Mouse (Mus musculus): ENCODE results near the gene Sept12. TPM values are rescaled to one million over a fixed set of nuclear protein-coding genes. Genes with fewer than 3 reads are reported as not detected.
A peak's percentile ranks its signal among the peaks of the same experiment; 100 is the strongest.

The Sept12 gene
- polyA plus RNA-seq (2012): not detected in 2 replicates

DNA sequence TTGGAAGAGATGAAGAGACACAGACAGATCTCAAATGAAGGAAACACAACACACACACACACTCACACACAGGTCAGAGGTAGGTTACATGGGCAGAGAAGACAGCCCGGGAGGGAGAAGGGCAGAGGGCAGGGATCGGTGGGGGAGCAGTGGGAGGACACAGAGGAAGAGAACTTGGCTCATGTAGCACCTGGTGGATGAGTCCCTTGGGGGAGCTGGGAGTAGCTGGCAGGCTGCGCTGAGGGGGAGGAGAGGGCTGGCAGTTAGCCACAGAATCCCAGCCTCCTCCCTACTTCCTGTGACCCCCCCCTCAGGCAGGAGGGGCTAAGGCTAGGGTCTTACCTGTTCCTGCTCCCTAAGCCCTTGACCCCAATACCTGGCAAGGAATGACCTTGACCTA lies at the start of gene Sept12:
TSS of gene Sept12 (minus strand) at position 300 of the 400 bp plus-strand sequence.
- no peaks in the 10 kb centered on the region for H3K4me1 ChIP-seq (ENCODE audit: control insufficient read depth)
- peaks cover 7% of the 10 kb centered on the region; the same call in 1 of the 2 replicates for H3K27me3 ChIP-seq (ENCODE audit: control insufficient read depth)
- no peaks in the 10 kb centered on the region for H3K9me3 ChIP-seq (ENCODE audit: control insufficient read depth, low read length)
- no peak within 1 kb of the TSS for H3K4me3 ChIP-seq (replicated peaks)
- TF ChIP-seq GATA1 (IDR thresholded peaks at IDR 0.05; ENCODE audit: low read length) (no peak), TAL1 (IDR thresholded peaks at IDR 0.05; ENCODE audit: low read length) (no peak)
- H3K36me3 ChIP-seq (ENCODE audit: control insufficient read depth): no peaks in the 10 kb centered on the region

- peaks cover 77% of the 10 kb centered on the region for H3K36me3 ChIP-seq (ENCODE audit: control insufficient read depth)
- TF ChIP-seq TAL1 (IDR thresholded peaks at IDR 0.05; ENCODE audit: low read length) (no peak), GATA1 (IDR thresholded peaks at IDR 0.05; ENCODE audit: low read length) (no peak)
- no peaks in the 10 kb centered on the region for H3K27me3 ChIP-seq (ENCODE audit: control insufficient read depth)
These were observed 47.7 kb upstream of the Sept12 start for GRCm38 (mm10) chr16:5045322-5045721.

GRCm38 (mm10) chr16:5036649-5037234 lies 39.1 kb upstream of the Sept12 start:
- no peak for TF ChIP-seq TAL1 (IDR thresholded peaks at IDR 0.05; ENCODE audit: low read length)
- H3K4me1 ChIP-seq (ENCODE audit: control insufficient read depth): no peaks in the 10 kb centered on the region
- peaks cover 98% of the 10 kb centered on the region for H3K36me3 ChIP-seq (ENCODE audit: control insufficient read depth)
- H3K27me3 ChIP-seq (ENCODE audit: control insufficient read depth): no peaks in the 10 kb centered on the region
- no peak overlapping the region for H3K4me3 ChIP-seq (replicated peaks)
- no peaks in the 10 kb centered on the region for H3K9me3 ChIP-seq (ENCODE audit: control insufficient read depth, low read length)

More at GRCm38 (mm10) chr16:5045322-5045721, 47.7 kb upstream of the Sept12 start:
- no peak overlapping the region for H3K4me3 ChIP-seq (replicated peaks)
- peaks cover 18% of the 10 kb centered on the region for H3K4me1 ChIP-seq (ENCODE audit: control insufficient read depth)
- H3K9me3 ChIP-seq (ENCODE audit: control insufficient read depth, low read length): no peaks in the 10 kb centered on the region

GRCm38 (mm10) chr16:5035591-5035990 lies 37.9 kb upstream of the Sept12 start:
- H3K36me3 ChIP-seq (ENCODE audit: control insufficient read depth): peaks cover 98% of the 10 kb centered on the region

GRCm38 (mm10) chr16:5029847-5030246 lies 32.2 kb upstream of the Sept12 start:
- TF ChIP-seq TAL1 (IDR thresholded peaks at IDR 0.05; ENCODE audit: low read length) (no peak), GATA1 (IDR thresholded peaks at IDR 0.05; ENCODE audit: low read length) (no peak)
- no peaks in the 10 kb centered on the region for H3K9me3 ChIP-seq (ENCODE audit: control insufficient read depth, low read length)
- H3K4me3 ChIP-seq (replicated peaks): no peak overlapping the region
- peaks cover 99% of the 10 kb centered on the region for H3K36me3 ChIP-seq (ENCODE audit: control insufficient read depth)
- H3K27me3 ChIP-seq (ENCODE audit: control insufficient read depth): no peaks in the 10 kb centered on the region
- H3K4me1 ChIP-seq (ENCODE audit: control insufficient read depth): no peaks in the 10 kb centered on the region

More at GRCm38 (mm10) chr16:5035591-5035990, 37.9 kb upstream of the Sept12 start:
- Histone ChIP-seq H3K27me3 (ENCODE audit: control insufficient read depth) (no peaks in the 10 kb centered on the region), H3K4me3 (replicated peaks) (no peak overlapping the region), H3K9me3 (ENCODE audit: control insufficient read depth, low read length) (no peaks in the 10 kb centered on the region), H3K4me1 (ENCODE audit: control insufficient read depth) (no peaks in the 10 kb centered on the region)
- no peak for TF ChIP-seq TAL1 (IDR thresholded peaks at IDR 0.05; ENCODE audit: low read length)
- TF ChIP-seq GATA1 (IDR thresholded peaks at IDR 0.05; ENCODE audit: low read length): no peak

- H3K36me3 ChIP-seq (ENCODE audit: control insufficient read depth): peaks cover 99% of the 10 kb centered on the region
- no peaks in the 10 kb centered on the region for H3K4me1 ChIP-seq (ENCODE audit: control insufficient read depth)
- TF ChIP-seq TAL1 (IDR thresholded peaks at IDR 0.05; ENCODE audit: low read length) (no peak), GATA1 (IDR thresholded peaks at IDR 0.05; ENCODE audit: low read length) (no peak)
- H3K27me3 ChIP-seq (ENCODE audit: control insufficient read depth): no peaks in the 10 kb centered on the region
- H3K9me3 ChIP-seq (ENCODE audit: control insufficient read depth, low read length): no peaks in the 10 kb centered on the region
- no peak overlapping the region for H3K4me3 ChIP-seq (replicated peaks)
These were observed 26.4 kb upstream of the Sept12 start for GRCm38 (mm10) chr16:5024021-5024420.

GRCm38 (mm10) chr16:5014578-5014977 lies 16.9 kb upstream of the Sept12 start:
- no peak overlapping the region for H3K4me3 ChIP-seq (replicated peaks)
- peaks cover 60% of the 10 kb centered on the region for H3K36me3 ChIP-seq (ENCODE audit: control insufficient read depth)
- H3K9me3 ChIP-seq (ENCODE audit: control insufficient read depth, low read length): no peaks in the 10 kb centered on the region
- H3K4me1 ChIP-seq (ENCODE audit: control insufficient read depth): peaks cover 33% of the 10 kb centered on the region
- peaks cover 14% of the 10 kb centered on the region for H3K27me3 ChIP-seq (ENCODE audit: control insufficient read depth)
- TF ChIP-seq TAL1 (IDR thresholded peaks at IDR 0.05; ENCODE audit: low read length) (no peak), GATA1 (IDR thresholded peaks at IDR 0.05; ENCODE audit: low read length) (no peak)

- TF ChIP-seq GATA1 (IDR thresholded peaks at IDR 0.05; ENCODE audit: low read length) (no peak), TAL1 (IDR thresholded peaks at IDR 0.05; ENCODE audit: low read length) (no peak)
- no peaks in the 10 kb centered on the region for H3K9me3 ChIP-seq (ENCODE audit: control insufficient read depth, low read length)
- H3K4me3 ChIP-seq (replicated peaks): peak within 1 kb of the TSS; percentile 69
- H3K4me1 ChIP-seq (ENCODE audit: control insufficient read depth): peaks cover 33% of the 10 kb centered on the region
- peaks cover 14% of the 10 kb centered on the region for H3K27me3 ChIP-seq (ENCODE audit: control insufficient read depth)
- H3K36me3 ChIP-seq (ENCODE audit: control insufficient read depth): peaks cover 50% of the 10 kb centered on the region
These were observed 15.6 kb upstream of the Sept12 start, which contains the start of gene Rogdi for GRCm38 (mm10) chr16:5013054-5013838. Gene Rogdi, minus strand, starts transcription at chr16:5013553.
